Mouse (Mus musculus) MEL (cell line): Measurements from ENCODE around the gene Llgl2. TPM values are rescaled to one million over a fixed set of nuclear protein-coding genes. Genes with fewer than 3 reads are reported as not detected.
A peak's percentile ranks its signal among the peaks of the same experiment; 100 is the strongest.

Source experiments
- DNase-seq: peaks from one replicate; pipeline ENCODE4 v3.0.0; 2011; ENCODE audit warnings: low read depth, low spot score
- H3K27ac ChIP-seq: 2 replicates; pipeline ENCODE4 v1.5.1; 2012; ENCODE audit warnings: low read depth, mild to moderate bottlenecking, control low read depth, low read length, moderate library complexity; ENCODE audit not compliant: control insufficient read depth
- H3K27me3 ChIP-seq, 2 experiments: fragments of 150-350 bp in 1 of 2; sonication (generic) in 1 of 2; 2 replicates each; pipeline ENCODE4 v1.6.1; 2012; ENCODE audit warnings: low read length in 2 of 2, mild to moderate bottlenecking in 2 of 2, improper control_type of control experiment in 1 of 2, moderate library complexity in 1 of 2; ENCODE audit not compliant: insufficient read depth in 2 of 2, control insufficient read depth in 1 of 2
- H3K36me3 ChIP-seq, 2 experiments: 2 replicates each; pipeline ENCODE4 v1.6.1; 2012 to 2014; ENCODE audit warnings: low read length in 2 of 2, improper control_type of control experiment in 1 of 2, inconsistent platforms in 1 of 2, mild to moderate bottlenecking in 1 of 2; ENCODE audit not compliant: insufficient read depth in 2 of 2, control insufficient read depth in 1 of 2
- H3K4me1 ChIP-seq, 2 experiments: fragments of 150-350 bp in 1 of 2; sonication (generic) in 1 of 2; 2 replicates each; pipeline ENCODE4 v1.6.1; 2012; ENCODE audit warnings: low read length in 2 of 2, improper control_type of control experiment in 1 of 2, mild to moderate bottlenecking in 1 of 2; ENCODE audit not compliant: insufficient read depth in 2 of 2, control insufficient read depth in 1 of 2
- H3K4me3 ChIP-seq, 2 experiments: fragments of 150-350 bp in 1 of 2; sonication (generic) in 1 of 2; 2 replicates each; pipeline ENCODE4 v1.5.1; 2012; ENCODE audit warnings: low read depth in 2 of 2, low read length in 2 of 2, mild to moderate bottlenecking in 2 of 2, moderate library complexity in 2 of 2, control low read depth in 1 of 2, improper control_type of control experiment in 1 of 2; ENCODE audit not compliant: control insufficient read depth in 1 of 2, insufficient read depth in 1 of 2
- H3K79me2 ChIP-seq: 2 replicates; pipeline ENCODE4 v1.6.1; 2012; ENCODE audit warnings: mild to moderate bottlenecking, low read length, moderate library complexity; ENCODE audit not compliant: control insufficient read depth, poor library complexity, insufficient read depth
- H3K9ac ChIP-seq: 2 replicates; pipeline ENCODE4 v1.6.1; 2012; ENCODE audit warnings: low read depth, mild to moderate bottlenecking, control low read depth, low read length, moderate library complexity; ENCODE audit not compliant: control insufficient read depth, poor library complexity, severe bottlenecking
- H3K9me3 ChIP-seq: fragments of 150-350 bp; sonication (generic); replicated peaks from 2 replicates; pipeline ENCODE4 v1.6.1; 2012; ENCODE audit warnings: mild to moderate bottlenecking, low read length, improper control_type of control experiment, moderate library complexity; ENCODE audit not compliant: insufficient read depth
- BHLHE40 ChIP-seq: IDR thresholded peaks from 2 replicates; pipeline ENCODE4 v1.6.1; 2012; ENCODE audit warnings: low read depth, mild to moderate bottlenecking, inconsistent platforms, low read length, improper control_type of control experiment, borderline replicate concordance
- CHD1 ChIP-seq: IDR thresholded peaks from 2 replicates; pipeline ENCODE4 v1.6.1; 2012; ENCODE audit warnings: low read depth, mild to moderate bottlenecking, inconsistent platforms, low read length, improper control_type of control experiment
- CTCF ChIP-seq, 3 experiments: IDR thresholded peaks in 2 of 3; conservative IDR thresholded peaks in 1 of 3; 2 replicates each; pipeline ENCODE4 v1.5.1; 2011 to 2012; ENCODE audit warnings: low read length in 3 of 3, low read depth in 2 of 3, mild to moderate bottlenecking in 2 of 3, improper control_type of control experiment in 1 of 3, inconsistent platforms in 1 of 3, mixed read lengths in 1 of 3, moderate library complexity in 1 of 3; ENCODE audit not compliant: control insufficient read depth in 1 of 3, insufficient read depth in 1 of 3, poor library complexity in 1 of 3, severe bottlenecking in 1 of 3
- E2F4 ChIP-seq: IDR thresholded peaks from 2 replicates; pipeline ENCODE4 v1.6.1; 2011; ENCODE audit warnings: low read depth, low read length, improper control_type of control experiment, borderline replicate concordance
- ELF1 ChIP-seq: IDR thresholded peaks from 2 replicates; pipeline ENCODE4 v1.6.1; 2014; ENCODE audit warnings: low read depth, mild to moderate bottlenecking, inconsistent platforms, low read length, improper control_type of control experiment, moderate library complexity
- GABPA ChIP-seq: IDR thresholded peaks from 2 replicates; pipeline ENCODE4 v1.6.1; 2012; ENCODE audit warnings: low read depth, mild to moderate bottlenecking, inconsistent platforms, low read length, improper control_type of control experiment, moderate library complexity
- GATA1 ChIP-seq: IDR thresholded peaks from 2 replicates; pipeline ENCODE4 v1.6.1; 2011; ENCODE audit warnings: low read depth, low read length, improper control_type of control experiment
- MAFK ChIP-seq: IDR thresholded peaks from 2 replicates; pipeline ENCODE4 v1.6.1; 2011; ENCODE audit warnings: low read depth, mild to moderate bottlenecking, low read length, improper control_type of control experiment, borderline replicate concordance
- MAZ ChIP-seq: IDR thresholded peaks from 2 replicates; pipeline ENCODE4 v1.6.1; 2012; ENCODE audit warnings: low read depth, mild to moderate bottlenecking, inconsistent platforms, low read length, improper control_type of control experiment
- RCOR1 ChIP-seq: IDR thresholded peaks from 2 replicates; pipeline ENCODE4 v1.6.1; 2012; ENCODE audit warnings: low read depth, mild to moderate bottlenecking, inconsistent platforms, low read length, improper control_type of control experiment
- SIN3A ChIP-seq: IDR thresholded peaks from 2 replicates; pipeline ENCODE4 v1.6.1; 2012; ENCODE audit warnings: low read length, improper control_type of control experiment, inconsistent platforms
- SMC3 ChIP-seq: IDR thresholded peaks from 2 replicates; pipeline ENCODE4 v1.6.1; 2011; ENCODE audit warnings: low read depth, low read length, improper control_type of control experiment
- TBP ChIP-seq: IDR thresholded peaks from 2 replicates; pipeline ENCODE4 v1.8.0; 2011; ENCODE audit warnings: low read depth, low read length, improper control_type of control experiment
- TCF12 ChIP-seq: IDR thresholded peaks from 2 replicates; pipeline ENCODE4 v1.6.1; 2014; ENCODE audit warnings: low read depth, mild to moderate bottlenecking, inconsistent platforms, low read length, improper control_type of control experiment, moderate library complexity
- UBTF ChIP-seq: IDR thresholded peaks from 2 replicates; pipeline ENCODE4 v1.6.1; 2012; ENCODE audit warnings: low read depth, mild to moderate bottlenecking, inconsistent platforms, low read length, improper control_type of control experiment, moderate library complexity, borderline replicate concordance; ENCODE audit not compliant: insufficient read depth
- USF1 ChIP-seq: IDR thresholded peaks from 2 replicates; pipeline ENCODE4 v1.6.1; 2014; ENCODE audit warnings: low read depth, mild to moderate bottlenecking, inconsistent platforms, low read length, improper control_type of control experiment, moderate library complexity
- USF2 ChIP-seq, 2 experiments: IDR thresholded peaks; 2 replicates each; pipeline ENCODE4 v1.6.1; 2011 to 2012; ENCODE audit warnings: improper control_type of control experiment in 2 of 2, low read length in 2 of 2, borderline replicate concordance in 1 of 2, inconsistent platforms in 1 of 2, low read depth in 1 of 2, mild to moderate bottlenecking in 1 of 2; ENCODE audit not compliant: insufficient read depth in 1 of 2
- ZNF384 ChIP-seq: IDR thresholded peaks from 2 replicates; pipeline ENCODE4 v1.6.1; 2012; ENCODE audit warnings: low read depth, mild to moderate bottlenecking, inconsistent platforms, low read length, improper control_type of control experiment
- polyA plus RNA-seq, 2 experiments: library from polyadenylated mRNA; stranded (reverse) in 1 of 2; unstranded in 1 of 2; fragments of >175 nt in 1 of 2; fragments of >200 nt in 1 of 2; gene quantifications; 2 replicates each; pipeline versions ENCODE4 v1.2.1 to v1.2.4; 2012; ENCODE audit warnings: low replicate concordance in 2 of 2, low read depth in 1 of 2; ENCODE audit not compliant: insufficient read length in 2 of 2, insufficient read depth in 1 of 2, missing spikeins in 1 of 2
- total RNA-seq: library from RNA; depleted of rRNA; stranded (reverse); fragments of 300-350 nt; gene quantifications from 2 replicates; pipeline ENCODE4 v1.2.3, GENCODE M21; 2012

Gene Llgl2
- total and polyA plus RNA-seq, 3 experiments: 15.9 to 22.6 TPM; not detected in 1

DNA sequence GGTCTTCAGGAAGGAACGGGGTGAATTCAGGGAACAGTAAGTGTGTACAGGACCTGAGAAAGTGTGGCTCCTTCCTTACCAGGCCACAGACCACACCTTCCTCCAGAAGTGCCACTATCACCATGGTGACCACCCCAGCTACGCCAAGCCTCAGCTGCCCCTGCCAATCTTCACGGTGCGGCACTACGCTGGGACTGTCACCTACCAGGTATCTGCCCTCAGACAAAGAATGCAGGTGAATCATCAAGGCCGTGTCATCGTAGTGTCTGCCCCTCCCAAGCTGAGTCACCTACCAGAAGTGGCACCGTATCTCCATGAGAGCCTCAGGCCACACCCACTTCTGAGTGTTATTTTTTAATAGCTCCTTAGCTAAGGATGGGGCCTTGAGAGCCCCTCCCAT is 45.5 kb downstream of the Llgl2 start:
- Histone ChIP-seq H3K4me1 (peaks cover 0 to 10% of the 10 kb centered on the region in 2 experiments; a peak in 2 of 4 replicates), H3K79me2 (no peaks in the 10 kb centered on the region), H3K9ac (no peak overlapping the region), H3K27ac (no peak overlapping the region), H3K9me3 (no peaks in the 10 kb centered on the region), H3K4me3 (no peak overlapping the region), H3K27me3 (peaks cover 0 to 3% of the 10 kb centered on the region in 2 experiments; a peak in 1 of 4 replicates), H3K36me3 (no peaks in the 10 kb centered on the region)
- TF ChIP-seq CHD1: no peak
- TF ChIP-seq E2F4: no peak
- TF ChIP-seq USF2 (IDR thresholded peaks at IDR 0.05; ENCODE audit: borderline replicate concordance in 1 of 2, insufficient read depth in 1 of 2, low read depth in 1 of 2, low read length in 2 of 2): no peak
- peak; percentile 49 for TF ChIP-seq ZNF384
- no peak for TF ChIP-seq BHLHE40
- TF ChIP-seq CTCF (IDR thresholded peaks at IDR 0.05 in 2 of 3, conservative IDR thresholded peaks at IDR 0.05 in 1 of 3; ENCODE audit: control insufficient read depth in 1 of 3, insufficient read depth in 1 of 3, low read depth in 2 of 3, low read length in 3 of 3, poor library complexity in 1 of 3, severe bottlenecking in 1 of 3): no peak
- TF ChIP-seq MAZ: no peak
- DNase-seq: peak; percentile 73

- TF ChIP-seq E2F4: no peak
- no peak for TF ChIP-seq SMC3
- TF ChIP-seq TBP: no peak
- no peak for TF ChIP-seq TCF12
- TF ChIP-seq GABPA: no peak
- no peak for TF ChIP-seq BHLHE40
- no peak for TF ChIP-seq UBTF
- no peak for TF ChIP-seq ELF1
- no peak for TF ChIP-seq MAFK
- TF ChIP-seq GATA1: no peak
- no peak for TF ChIP-seq RCOR1
- no peak for TF ChIP-seq USF1
- no peak for TF ChIP-seq CTCF (IDR thresholded peaks at IDR 0.05 in 2 of 3, conservative IDR thresholded peaks at IDR 0.05 in 1 of 3; ENCODE audit: control insufficient read depth in 1 of 3, insufficient read depth in 1 of 3, low read depth in 2 of 3, low read length in 3 of 3, poor library complexity in 1 of 3, severe bottlenecking in 1 of 3)
- no peak for TF ChIP-seq SIN3A
- TF ChIP-seq MAZ: no peak
- H3K4me1 ChIP-seq: peaks cover 0 to 20% of the 10 kb centered on the region in 2 experiments; a peak in 2 of 4 replicates
- H3K9ac ChIP-seq: no peak overlapping the region
- peaks cover 0 to 3% of the 10 kb centered on the region in 2 experiments; a peak in 1 of 4 replicates for H3K27me3 ChIP-seq
- peaks cover 0 to 6% of the 10 kb centered on the region in 2 experiments; a peak in 2 of 4 replicates for H3K36me3 ChIP-seq
- no peak overlapping the region for H3K4me3 ChIP-seq
- DNase-seq: peak; percentile 27
- H3K79me2 ChIP-seq: no peaks in the 10 kb centered on the region
- no peaks in the 10 kb centered on the region for H3K9me3 ChIP-seq
- no peak overlapping the region for H3K27ac ChIP-seq
Observed at GRCm38 (mm10) chr11:115872437-115872836, 48.6 kb downstream of the Llgl2 start.
